Mouse (Mus musculus) kidney, postnatal 14 days (tissue): ENCODE results near the gene Ifnlr1.
"Not testable (repeated sequence)": the region's sequence is repeated elsewhere in the genome, so short reads cannot be mapped to it uniquely, and the experiment has no call there.

ENCODE experiments used
- DNase-seq: peaks from one replicate; pipeline ENCODE4 v3.0.0; 2022; ENCODE audit warnings: mixed read lengths

The Ifnlr1 gene

DNA sequence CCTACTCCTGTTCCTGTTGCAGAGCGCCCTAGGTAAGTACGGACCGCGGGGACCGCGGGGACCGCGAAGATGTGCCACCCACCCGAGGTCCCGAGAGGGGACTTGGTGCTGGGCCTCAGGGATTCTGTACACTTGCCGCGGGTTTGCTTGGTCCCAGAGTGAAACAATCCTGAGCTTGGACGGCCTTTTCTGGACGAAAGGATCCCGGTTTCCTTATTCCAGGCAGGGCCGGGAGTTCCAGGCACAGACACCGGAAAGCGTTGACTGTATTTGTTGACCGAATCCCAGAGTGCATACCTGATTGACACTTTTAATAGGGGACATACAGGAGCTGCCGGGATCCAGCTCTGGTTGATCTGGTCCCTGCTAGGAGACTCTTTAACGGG, 474 bp downstream of the Ifnlr1 start:
- DNase-seq: peak; percentile 31

DNA sequence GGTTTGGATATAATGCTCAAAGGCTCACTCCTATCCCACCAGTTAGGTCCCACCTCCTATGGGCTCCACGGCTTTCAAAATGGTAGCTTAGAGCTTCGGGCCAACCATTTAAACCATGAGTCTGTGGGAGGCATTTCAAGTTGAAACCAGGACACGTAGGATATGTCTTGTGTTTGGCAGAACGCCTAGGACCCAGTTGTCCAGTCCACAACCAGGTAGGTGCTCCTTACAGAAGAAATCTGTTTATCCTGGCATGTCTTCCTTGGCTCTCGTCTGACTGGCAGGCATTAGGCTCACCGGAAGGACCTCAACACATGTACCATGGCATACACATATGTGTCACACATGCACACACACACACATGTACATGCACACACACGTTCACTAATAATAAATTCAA, 3.7 kb downstream of the Ifnlr1 start:
- no peak for DNase-seq

DNA sequence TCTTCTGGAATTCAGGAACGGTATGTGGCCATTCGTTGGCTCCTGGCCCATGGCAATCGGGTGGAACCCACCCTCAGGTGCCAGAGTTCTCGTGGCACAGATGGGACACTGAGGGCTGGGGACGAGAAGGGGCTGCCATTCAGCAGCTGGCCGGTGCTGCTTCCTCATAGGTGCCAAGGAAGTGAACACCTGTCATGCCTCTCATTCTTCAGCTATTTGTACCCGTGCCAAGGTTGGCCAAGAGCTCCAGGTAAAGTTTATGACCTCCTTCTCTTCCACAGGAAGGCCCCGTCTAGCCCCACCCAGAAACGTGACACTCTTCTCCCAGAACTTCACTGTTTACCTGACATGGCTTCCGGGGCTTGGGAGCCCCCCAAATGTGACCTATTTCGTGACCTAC, 4.2 kb downstream of the Ifnlr1 start:
- DNase-seq: peak; percentile 19

DNA sequence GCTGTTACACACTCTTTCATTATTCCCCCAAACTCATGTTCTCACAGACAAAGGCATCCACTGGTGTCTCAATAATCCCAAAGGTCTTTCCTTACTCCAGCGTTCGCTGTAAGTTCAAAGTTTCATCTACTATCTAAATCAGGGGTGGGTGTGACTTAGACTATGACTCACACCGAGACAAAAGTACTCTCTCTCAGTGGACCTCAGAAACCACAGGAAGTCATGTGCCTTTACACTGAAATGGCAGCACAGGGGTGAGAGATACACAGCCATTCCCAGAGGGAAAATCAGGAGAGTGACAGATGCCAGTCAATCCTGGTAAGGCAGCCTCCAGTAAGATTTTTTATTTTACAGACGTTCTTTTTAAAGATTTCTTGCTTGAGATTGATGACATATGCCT, 6.8 kb downstream of the Ifnlr1 start:
- no peak for DNase-seq

DNA sequence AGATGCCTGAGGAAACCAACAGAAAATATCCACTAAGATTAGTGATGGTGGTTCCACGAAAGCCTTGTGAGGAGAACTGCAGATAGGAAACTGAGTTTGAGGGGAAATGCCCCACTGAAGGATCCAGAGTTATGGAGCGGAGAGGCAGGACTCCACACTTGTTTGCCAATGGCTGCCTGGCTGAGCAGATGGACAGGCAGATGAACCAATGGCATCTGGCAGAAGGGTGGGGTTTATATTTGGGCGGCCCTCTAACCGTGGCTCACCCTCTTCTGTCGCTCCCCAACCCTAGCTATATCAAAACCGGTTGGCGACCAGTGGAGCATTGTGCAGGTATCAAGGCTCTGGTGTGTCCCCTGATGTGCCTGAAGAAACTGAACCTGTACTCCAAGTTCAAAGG, 12.4 kb downstream of the Ifnlr1 start:
- no peak for DNase-seq

DNA sequence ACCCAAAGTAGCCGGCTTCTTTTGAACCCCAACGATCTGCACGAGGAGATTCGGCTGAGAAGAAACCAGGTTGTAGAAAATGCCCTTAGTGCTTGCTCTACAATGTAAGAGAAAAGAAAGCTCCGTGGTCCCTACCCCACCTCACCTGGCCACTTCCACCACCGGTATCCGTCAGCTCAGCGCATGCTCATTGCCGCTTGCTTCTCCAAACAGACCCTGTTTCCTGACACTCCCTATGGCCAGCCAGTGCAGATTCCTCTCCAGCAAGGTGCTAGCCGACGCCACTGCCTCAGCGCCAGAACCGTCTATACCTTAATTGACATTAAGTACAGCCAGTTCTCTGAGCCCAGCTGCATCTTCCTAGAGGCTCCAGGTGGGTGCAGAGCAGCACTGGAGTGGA, 17.4 kb downstream of the Ifnlr1 start:
- no peak for DNase-seq

DNA sequence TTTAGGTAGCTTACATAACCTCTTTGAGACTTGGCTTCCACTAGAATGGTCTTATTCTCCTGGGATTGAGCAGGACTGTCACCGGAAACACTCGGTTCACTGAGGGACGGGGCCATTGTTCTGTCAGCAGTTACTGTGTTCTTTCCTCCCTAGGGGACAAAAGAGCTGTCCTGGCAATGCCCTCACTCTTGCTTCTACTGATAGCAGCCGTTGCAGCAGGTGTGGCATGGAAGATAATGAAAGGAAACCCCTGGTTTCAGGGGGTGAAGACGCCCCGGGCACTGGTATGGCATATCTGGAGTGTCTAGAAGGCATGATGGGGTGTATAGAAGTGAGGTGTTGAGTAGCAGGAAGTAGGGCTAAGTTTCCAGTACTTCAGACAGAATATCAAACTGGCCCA, 17.9 kb downstream of the Ifnlr1 start:
- DNase-seq: peak; percentile 42

DNA sequence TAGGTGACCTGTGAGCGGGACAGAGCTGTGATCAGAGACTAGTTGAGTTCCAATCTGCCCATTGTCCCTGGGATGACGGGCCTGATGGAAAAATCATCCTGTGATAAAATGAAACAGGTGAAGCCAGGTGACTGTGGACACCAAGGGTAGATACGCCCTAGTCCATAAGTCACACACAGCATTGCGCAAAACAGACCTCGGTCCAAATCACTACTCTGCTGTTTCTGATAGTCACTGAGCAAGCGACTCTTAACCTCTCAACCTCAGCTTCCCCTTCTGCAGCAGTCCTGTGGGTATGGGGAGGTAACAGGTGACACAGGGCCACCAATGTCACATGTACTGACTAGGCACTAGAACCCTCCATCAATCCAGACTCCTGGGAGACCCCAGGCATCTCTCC, 20.0 kb downstream of the Ifnlr1 start:
- no peak for DNase-seq

DNA sequence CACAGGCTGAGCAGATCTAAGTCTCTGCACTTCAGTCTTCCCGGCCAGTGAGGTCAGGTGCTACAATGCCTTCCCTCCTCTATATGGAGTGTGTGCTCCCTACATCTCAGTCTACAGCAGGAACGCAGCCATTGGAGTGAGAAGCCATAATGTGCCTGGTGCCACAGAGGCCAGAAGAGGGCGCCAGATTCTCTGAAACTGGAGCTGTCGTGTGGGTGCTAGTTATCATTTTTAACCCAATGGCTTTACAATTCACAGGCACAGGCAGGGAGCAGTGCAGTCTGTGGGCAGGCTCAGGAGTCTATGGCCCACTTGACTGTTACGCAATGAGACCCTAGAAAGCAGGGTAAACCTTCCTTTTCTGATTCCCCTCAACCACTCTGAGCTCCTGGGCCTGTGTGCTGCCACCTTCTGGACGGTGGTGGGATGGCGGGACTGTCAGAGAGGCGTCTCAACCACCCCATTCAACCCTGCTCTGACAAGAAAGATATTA, 23.0 kb downstream of the Ifnlr1 start:
- peak; percentile 79 for DNase-seq

DNA sequence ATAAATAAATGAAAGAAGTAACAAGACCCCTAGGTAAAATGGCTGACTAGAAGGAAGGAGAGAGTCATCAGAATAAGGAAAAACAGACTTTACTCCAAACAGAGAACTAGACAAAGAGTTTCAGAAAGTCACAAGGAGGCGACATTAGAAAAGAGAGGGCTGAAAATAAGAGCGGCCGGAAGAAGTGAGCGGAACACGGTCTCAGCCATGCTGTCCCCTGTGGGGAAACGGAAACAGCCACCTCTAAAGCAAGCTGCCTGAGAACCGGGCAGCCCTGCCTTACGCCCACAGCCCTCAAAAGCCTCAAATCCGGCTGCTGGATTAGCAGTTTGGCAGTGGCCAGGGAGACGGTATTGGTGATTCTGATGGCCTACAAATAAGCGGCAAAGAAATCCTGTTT, 23.5 kb downstream of the Ifnlr1 start:
- DNase-seq: no peak

DNA sequence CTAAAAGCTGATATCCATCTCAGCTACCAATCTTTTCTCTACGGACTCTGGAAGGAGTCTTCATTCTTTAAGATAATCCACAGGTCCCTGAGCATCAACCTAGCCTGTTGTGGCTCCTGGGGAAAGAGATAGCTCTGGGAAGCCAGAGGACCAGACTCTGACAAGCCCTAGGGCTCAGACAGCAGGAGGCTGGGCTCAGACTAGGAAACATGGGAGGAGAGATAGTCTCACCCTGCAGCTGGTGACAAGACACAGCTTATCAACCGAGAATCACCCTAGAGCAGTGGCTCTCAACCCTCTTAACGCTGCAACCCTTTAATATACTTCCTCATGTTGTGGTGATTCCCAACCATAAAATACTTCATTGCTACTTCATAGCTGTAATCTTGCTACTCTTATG, 24.3 kb downstream of the Ifnlr1 start:
- no peak for DNase-seq

DNA sequence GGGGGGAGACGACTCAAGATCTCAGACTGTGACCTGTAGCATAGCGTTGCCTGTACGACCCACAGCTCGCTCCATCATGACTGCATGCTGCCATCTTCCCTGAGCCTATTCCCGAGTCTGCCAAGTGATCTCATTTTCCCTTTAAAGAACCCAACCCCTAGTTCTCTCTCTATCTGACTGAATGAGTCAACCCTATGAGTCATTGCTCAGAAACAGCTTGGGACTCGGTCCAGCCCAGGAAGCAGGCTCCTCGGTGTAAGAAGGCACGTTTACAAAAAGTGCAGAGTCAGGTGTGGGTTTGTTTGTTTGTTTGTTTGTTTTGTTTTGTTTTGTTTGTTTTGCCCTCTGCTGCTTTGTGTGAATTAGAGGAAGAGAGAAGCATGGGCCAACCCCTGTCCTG, 28.7 kb downstream of the Ifnlr1 start:
- no peak for DNase-seq

DNA sequence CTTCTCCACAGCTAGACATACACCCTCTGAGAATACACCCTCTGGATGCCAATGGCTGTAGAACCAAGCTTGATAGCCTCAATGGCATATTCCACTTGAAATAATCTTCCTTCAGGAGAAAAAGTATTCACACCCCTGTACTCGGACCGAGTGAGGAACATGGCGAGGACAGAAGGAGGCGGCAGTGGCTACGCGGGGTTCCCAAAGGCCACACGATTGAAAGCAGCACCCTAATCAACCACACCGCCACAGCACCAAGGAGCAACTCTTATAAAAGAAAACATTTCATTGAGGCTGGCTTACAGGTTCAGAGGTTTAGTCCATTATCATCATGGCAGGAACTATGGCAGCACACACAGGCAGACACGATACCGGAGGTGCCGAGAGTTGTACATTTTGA, 30.4 kb downstream of the Ifnlr1 start:
- not testable (repeated sequence) for DNase-seq

DNA sequence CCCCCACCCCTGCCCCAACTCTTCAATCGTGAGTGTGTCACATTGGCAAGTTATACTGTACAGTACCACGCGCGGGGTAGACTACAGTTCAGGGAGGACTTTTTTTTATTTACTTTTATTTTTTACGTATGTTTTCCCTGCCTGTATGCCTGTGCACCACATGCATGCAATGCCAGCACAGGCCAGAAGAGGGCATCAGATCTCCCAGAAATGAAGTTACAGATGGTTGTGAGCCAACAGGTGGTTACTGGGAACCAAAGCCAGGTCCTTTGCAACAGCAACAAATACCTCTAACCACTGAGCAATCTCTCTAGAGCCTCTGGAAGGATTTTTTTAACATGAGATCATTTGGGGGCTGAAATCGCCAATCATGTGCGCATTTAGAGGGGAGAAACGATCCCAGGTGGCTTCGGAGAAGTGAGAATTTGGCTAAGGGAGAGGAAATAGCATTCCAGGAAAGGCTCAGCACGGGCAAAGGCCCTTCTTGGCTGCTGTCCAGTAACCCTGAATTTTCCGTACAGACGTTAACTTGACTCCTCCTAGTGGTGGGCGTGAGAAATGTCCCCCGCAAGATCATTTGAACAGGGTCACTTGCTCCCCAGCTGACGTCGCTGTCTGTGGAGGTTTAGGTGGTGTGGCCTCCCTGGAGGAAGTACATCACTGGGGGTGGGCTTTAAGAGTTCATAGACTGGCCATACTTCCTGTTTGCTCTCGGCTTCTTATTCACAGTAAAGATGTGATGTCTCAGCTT, 36.6 kb downstream of the Ifnlr1 start:
- DNase-seq: no peak

DNA sequence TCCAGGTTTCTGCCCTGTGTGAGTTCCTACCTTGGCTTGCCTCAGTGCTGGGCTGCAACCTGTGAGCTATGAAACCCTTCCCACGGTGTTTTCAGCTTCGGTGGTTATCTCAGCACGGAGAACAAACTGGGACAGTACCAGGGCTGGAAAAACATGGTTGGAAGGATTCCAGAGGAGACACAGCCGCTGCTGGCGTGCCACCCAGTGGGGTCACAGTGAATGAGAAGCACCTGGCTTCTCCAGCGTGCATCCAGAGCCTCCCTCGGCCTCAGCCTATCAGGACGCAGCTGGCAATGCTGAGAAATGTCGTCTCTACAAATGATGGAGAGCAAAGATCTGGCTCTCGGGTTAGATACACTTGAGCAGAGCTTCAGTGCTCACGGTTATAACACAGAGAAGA, 40.3 kb downstream of the Ifnlr1 start:
- DNase-seq: no peak

DNA sequence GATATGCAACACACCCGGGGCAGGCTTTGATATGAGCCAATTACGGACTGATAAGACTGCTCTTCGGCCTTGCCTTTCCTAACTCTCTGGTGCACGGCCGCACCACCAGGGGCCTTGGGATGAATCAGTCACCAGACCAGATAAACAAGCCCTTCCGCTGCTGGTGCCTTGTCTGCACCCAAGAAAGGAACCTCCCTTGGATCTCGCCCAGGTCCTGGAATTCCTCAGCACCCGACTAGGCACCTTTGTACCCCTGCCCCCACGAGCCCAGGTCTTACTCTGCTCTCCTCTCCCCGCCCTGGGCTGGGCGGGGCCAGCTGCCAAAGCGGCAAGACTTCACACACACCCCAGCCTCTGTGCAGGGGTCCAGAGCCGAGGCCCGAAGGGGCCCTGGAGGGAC, 41.7 kb downstream of the Ifnlr1 start, which contains the start of gene Il22ra1:
Gene Il22ra1, plus strand, starts transcription at position 356 of the 400 bp plus-strand sequence.
- peak; percentile 88 for DNase-seq

DNA sequence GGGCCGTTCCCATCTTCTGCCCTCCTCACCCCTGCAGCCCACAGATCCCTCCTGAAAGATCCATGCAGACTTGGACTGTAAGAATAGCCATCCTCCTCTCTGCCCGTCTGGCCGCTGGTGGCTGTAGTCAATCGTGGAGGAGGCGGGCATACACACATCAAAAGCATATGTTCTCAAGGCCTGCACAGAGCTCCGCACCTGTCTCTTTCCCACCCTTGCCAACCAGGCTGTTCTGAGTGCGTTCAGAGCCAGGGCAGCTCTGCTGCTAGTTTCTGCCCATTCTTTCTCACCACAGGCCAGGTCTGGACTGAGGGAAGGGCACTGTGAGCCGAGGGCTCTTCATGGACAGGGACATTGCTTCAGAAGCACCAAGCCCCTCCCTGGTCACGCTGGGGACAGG, 44.1 kb downstream of the Ifnlr1 start:
- no peak for DNase-seq

DNA sequence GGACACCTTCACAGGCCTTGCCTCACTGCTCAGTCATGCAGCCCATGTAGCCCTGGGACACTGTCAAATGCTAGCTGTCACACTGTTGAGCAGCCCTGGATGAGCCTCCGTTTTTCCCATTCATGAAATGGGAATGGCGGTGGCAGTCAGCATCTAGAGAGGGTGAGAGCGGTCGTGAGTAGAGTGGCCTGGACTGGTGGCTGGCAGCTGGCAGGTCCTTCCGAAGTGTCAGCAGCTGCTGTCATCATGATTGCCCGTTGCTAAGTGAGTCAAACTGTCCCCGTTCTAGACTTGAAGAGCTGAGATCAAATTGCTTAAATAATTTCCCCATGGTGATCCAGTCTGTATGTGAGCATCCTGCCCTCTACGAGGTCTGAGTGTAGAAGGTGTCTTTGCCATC, 44.9 kb downstream of the Ifnlr1 start:
- DNase-seq: no peak

DNA sequence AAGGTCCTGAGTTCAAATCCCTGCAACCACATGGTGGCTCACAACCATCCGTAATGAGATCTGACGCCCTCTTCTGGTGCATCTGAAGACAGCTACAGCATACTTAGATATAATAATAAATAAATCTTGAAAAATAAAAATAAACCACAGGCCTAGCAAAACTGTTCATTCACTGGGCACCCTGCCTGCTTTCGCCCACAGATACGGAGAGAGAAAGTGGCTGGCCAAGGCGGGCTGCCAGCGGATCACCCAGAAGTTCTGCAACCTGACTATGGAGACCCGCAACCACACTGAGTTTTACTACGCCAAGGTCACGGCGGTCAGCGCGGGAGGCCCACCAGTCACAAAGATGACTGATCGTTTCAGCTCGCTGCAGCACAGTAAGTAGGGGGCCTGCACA, 47.8 kb downstream of the Ifnlr1 start:
- DNase-seq: no peak

DNA sequence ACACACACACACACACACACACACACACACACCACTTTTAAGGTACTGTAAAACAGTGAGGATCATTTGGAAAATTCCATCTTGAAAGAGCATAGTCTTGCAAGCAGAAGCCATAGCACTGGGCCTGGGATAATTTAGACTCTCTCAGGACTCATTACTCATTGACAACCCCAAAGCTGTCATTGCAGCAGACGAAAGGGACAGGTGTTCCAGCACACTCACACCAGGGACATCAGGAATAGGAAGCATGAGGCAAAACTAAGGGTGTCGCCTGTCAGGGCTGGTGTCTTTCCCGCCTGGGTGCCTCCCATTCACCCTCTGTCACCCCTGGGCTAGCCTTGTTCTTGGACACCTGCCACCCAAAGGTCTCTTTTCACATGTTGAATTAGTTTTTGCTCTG, 50.8 kb downstream of the Ifnlr1 start:
- DNase-seq: no peak

DNA sequence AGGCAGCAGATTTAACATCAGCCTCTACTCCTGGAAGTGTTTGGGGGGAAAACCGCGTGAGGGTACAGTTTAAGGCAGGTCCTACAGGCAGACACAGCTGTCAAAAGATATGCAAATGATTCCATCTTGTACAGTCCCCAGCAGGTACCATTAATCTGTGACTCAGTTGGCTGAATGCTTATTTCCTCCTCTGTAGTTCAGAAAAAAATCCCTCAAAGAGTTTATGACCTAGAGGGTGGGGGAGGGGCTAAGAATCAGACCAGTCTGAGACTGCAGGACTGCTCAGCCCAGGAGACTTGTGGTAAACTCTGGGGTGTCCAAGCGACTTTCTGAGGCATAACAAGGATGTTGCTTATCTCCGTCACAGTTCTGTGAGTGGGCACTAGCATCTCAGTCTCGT, 52.1 kb downstream of the Ifnlr1 start:
- DNase-seq: no peak

DNA sequence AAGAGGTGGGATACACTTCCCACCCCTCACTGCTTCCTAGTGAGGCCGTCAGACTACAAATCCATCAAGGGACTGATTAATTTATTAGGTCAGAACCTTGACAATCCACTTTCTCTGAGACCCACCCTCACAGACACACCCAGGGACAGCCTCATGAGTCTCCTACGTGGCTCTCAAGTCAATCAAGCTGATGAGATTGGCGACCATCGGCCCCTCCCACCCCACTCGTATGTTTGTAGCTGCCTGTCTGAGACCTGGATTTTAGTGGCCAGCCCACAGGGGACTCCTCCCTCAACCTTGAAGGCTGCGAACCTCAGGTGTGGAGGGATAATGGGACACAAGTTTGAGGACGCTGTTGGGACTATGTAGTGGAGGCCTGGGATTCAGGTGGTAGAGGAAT, 53.1 kb downstream of the Ifnlr1 start:
- DNase-seq: no peak

DNA sequence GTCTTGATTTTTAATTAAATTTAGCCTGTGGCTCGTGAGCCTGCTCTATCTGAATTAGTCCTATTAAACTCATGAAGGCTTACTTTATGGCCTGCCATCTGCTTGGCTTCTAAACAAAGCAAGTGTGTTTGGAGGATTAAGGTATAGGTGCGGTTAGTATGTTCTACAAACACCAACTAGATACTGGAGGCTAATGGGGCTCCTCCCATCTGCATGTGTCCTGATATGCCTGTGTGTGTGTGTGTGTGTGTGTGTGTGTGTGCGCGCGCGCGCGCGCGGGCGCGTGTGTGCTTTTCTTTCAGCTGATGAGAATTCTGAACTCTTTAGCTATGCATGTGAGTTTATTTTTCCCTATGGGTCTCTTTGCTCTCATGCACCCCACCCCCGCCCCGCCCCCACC, 53.6 kb downstream of the Ifnlr1 start:
- no peak for DNase-seq

DNA sequence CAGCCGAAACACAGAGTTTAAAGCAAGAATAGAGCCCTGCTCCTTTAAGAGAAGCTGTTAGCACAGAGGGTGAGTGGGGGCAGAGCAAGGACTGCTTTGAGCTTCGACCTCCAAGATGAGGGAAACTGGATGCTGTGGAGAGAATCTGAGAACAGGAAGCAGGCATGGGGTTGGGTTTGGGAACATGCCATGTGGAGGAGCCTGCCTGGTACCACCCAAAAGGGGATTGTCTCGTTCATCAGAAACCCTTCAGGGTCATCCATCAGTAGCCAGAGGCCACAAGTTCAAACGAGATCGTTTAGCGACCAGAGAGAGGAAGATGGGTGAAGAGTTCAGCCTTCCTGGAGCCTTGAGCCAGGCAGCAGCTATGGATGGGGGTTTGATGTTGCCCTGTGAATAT, 57.4 kb downstream of the Ifnlr1 start:
- DNase-seq: no peak

DNA sequence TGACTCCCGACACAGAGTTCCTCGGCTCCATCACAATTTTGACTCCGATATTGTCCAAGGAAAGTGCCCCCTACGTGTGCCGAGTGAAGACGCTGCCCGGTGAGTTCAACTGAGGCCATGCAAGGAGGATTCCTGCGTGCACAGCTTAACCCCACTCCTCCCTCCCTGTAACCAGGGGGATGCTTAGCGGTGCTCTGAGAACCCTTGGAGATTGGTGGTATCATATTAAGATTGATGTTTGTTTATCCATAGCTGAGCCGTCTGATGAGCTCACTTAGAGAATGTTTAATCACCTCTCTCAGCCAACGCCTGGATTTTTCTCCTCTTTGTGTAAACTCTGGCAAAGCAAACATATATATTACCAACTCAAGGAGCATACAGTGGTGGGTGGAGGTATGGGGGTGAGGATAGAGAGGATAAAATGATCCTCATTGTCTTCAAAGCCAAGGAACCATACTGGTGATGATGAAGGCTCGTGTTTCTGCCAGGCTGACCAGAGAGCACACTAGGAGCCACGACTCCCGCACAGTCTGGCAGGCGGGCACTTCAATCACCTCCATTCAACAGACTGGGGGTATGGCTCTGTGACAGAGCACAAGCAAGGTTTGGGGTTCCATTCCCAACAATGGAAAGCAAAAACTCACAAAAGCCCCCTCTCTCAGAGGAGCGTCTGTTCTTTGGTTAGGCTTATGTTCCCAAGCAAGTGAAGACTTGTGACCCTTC, 58.8 kb downstream of the Ifnlr1 start:
- no peak for DNase-seq
